Mouse (Mus musculus) small intestine, adult 2 months (tissue): ENCODE results near the gene Pkib. TPM values are rescaled to one million over a fixed set of nuclear protein-coding genes. Genes with fewer than 3 reads are reported as not detected.

ENCODE experiments used
- H3K27ac ChIP-seq: fragments of 200-500 bp; 2 replicates; pipeline ENCODE4 v1.5.1; 2012; ENCODE audit warnings: low read depth, low read length, control low read depth, inconsistent platforms; ENCODE audit not compliant: insufficient read depth
- H3K27me3 ChIP-seq: fragments of 200-500 bp; 2 replicates; pipeline ENCODE4 v1.6.1; 2012; ENCODE audit warnings: mild to moderate bottlenecking, moderate library complexity, low read length, inconsistent platforms; ENCODE audit not compliant: control insufficient read depth, insufficient read depth
- H3K36me3 ChIP-seq: fragments of 200-500 bp; 2 replicates; pipeline ENCODE4 v1.6.1; 2012; ENCODE audit warnings: mild to moderate bottlenecking, low read length, control low read depth, inconsistent platforms; ENCODE audit not compliant: control insufficient read depth, insufficient read depth
- H3K4me1 ChIP-seq: fragments of 200-500 bp; 2 replicates; pipeline ENCODE4 v1.6.1; 2012; ENCODE audit warnings: low read length, inconsistent platforms, mixed read lengths; ENCODE audit not compliant: control insufficient read depth, insufficient read depth, insufficient read length
- H3K4me3 ChIP-seq: fragments of 200-500 bp; 2 replicates; pipeline ENCODE4 v1.5.1; 2012; ENCODE audit warnings: low read depth, mild to moderate bottlenecking, control low read depth, inconsistent platforms, low read length, moderate library complexity
- CTCF ChIP-seq: fragments of 200-500 bp; IDR thresholded peaks from 2 replicates; pipeline ENCODE4 v1.5.1; 2012; ENCODE audit warnings: low read depth, mild to moderate bottlenecking, control low read depth, inconsistent platforms, low read length, moderate library complexity, mixed read lengths; ENCODE audit not compliant: insufficient replicate concordance, insufficient read length; ENCODE audit errors: extremely low read depth
- POLR2A ChIP-seq: fragments of 200-500 bp; IDR thresholded peaks from 2 replicates; pipeline ENCODE4 v1.6.1; 2012; ENCODE audit warnings: low read depth, mild to moderate bottlenecking, control low read depth, inconsistent platforms, low read length, moderate library complexity
- whole genome bisulfite sequencing: fragments of 180-500 bp; shearing (Covaris S2); methylation state at CpG from one replicate; pipeline ENCODE4 v1.1.7; 2018; 5-methylcytosine and 5-hydroxymethylcytosine counted together
- polyA plus RNA-seq: library from polyadenylated mRNA; depleted of rRNA; stranded (reverse); fragments of >200 nt; gene quantifications from 2 replicates; pipeline ENCODE4 v1.2.3, GENCODE M21; 2012; rRNA removed

Pkib gene
- 0.61 and 0.99 TPM in 2 replicates for polyA plus RNA-seq

DNA sequence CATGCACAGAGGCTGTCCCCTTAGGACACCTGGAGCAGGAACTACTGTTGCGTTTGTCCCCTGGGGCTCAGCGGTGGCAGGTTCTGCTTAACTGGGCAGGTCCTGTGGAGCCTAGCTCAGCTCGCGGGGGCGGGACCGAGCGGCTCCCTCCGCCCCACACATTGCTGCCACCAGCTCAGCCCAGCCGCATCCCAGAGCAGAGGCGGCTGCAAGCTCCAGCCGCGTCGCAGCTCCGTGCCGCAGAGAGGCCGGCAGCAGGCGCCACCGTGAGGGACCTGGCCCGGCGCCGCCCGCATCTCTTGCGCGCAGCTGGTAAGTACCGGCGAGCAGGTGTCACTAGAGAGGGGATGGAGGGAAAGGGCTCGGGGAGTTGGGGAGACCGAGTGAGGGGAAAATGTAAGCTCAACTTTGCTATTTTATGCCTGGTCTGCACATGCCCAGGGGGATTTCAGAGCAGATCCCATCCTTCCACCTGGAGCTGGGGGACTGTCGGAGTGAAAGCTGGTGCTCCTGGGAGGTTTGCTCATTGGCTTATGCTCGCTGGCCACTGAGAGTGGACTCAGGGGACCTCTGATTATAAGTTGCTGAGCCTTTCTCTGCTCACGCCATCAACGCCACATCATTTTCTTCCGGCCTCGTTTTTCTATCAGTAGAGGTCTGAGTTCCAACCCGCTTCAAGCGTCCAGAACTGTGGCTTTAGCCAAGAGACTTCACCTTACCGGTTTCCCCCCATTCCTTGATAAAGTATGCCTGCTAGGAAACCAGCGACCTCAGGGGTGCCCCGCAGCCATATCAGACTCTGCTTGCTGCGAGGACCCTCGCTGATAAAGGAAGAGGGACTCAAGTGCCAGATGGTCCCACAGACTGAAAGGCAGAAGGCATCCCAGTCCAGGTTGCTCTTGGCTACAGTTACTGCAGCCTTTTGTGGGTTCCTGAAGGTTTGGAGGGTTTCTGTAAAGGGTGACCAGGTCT lies at the start of gene Pkib:
Gene Pkib, plus strand, starts transcription at position 86 of the 972 bp plus-strand sequence.
- H3K27ac ChIP-seq, result no peak within 1 kb of the TSS

DNA sequence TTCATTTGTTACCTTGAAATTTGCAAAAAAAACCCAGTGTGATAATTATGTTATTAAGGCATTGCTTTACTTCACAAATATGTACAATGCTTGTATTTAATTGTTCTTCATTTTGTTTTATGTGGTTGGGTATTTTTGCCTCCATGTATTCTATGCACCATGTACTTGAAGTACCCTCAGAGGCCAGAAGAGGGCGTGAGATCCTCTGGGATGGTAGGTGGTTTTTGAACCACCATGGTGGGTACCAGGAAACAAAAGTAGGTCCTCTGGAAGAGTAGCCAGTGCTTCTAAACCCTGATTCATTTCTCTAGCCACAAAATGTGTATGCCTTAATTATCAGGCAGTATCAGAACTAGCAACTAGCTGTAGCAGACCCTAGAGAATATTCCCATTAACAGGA lies 47.9 kb upstream of the Pkib start:
- Histone ChIP-seq H3K27ac (no peak overlapping the region), H3K36me3 (no peaks in the 10 kb centered on the region), H3K27me3 (no peaks in the 10 kb centered on the region), H3K4me1 (no peaks in the 10 kb centered on the region), H3K4me3 (no peak overlapping the region)
- WGBS, result 33% methylated on average over 1 of the region's 1 CpGs
- TF ChIP-seq POLR2A, result no peak
- no peak for TF ChIP-seq CTCF

More for the DNA sequence above, at the start of gene Pkib:
- H3K36me3 ChIP-seq, result no peaks in the 10 kb centered on the region
- peaks cover 3% of the 10 kb centered on the region; the same call in 1 of the 2 replicates for H3K27me3 ChIP-seq
- peak within 1 kb of the TSS; percentile 58 for H3K4me3 ChIP-seq
- 4% methylated on average over 41 of the region's 41 CpGs for WGBS
- no peak; the same call in 1 of the 2 replicates for TF ChIP-seq POLR2A
- no peak for TF ChIP-seq CTCF
- no peaks in the 10 kb centered on the region for H3K4me1 ChIP-seq

GRCm38 (mm10) chr10:57594266-57594665 lies 37.5 kb upstream of the Pkib start:
- Histone ChIP-seq H3K27ac (no peak overlapping the region), H3K36me3 (no peaks in the 10 kb centered on the region), H3K4me3 (no peak overlapping the region), H3K4me1 (no peaks in the 10 kb centered on the region), H3K27me3 (no peaks in the 10 kb centered on the region)
- 74% methylated on average over 2 of the region's 2 CpGs for WGBS
- no peak for TF ChIP-seq CTCF
- TF ChIP-seq POLR2A, result no peak

- no peaks in the 10 kb centered on the region for H3K36me3 ChIP-seq
- TF ChIP-seq POLR2A (no peak), CTCF (no peak)
- 52% methylated on average over 2 of the region's 2 CpGs for WGBS
- H3K27ac ChIP-seq, result no peak overlapping the region
- no peak overlapping the region for H3K4me3 ChIP-seq
- H3K4me1 ChIP-seq, result no peaks in the 10 kb centered on the region
- H3K27me3 ChIP-seq, result no peaks in the 10 kb centered on the region
Observed at GRCm38 (mm10) chr10:57597172-57597571, 34.6 kb upstream of the Pkib start.

DNA sequence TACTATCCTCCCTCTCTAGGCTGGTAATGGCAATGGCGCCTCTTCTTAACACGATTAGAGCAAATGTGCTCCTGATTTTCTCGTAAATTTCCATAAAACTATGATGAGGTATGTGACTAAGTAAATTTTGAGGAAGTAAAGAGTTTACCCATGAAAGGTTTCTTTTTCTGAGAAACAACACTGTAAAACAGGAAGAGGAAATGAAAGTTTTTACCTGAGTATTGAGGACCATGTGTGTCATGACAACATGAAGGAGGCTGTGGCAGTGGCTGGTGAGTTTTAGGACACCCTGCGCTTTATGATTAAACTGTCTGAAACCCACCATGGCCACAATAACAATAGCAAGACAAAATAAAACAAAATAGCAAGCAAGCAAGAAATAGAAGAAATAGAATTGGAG lies 28.8 kb upstream of the Pkib start:
- WGBS, result 84% methylated on average over 4 of the region's 4 CpGs
- no peak overlapping the region; the same call in 1 of the 2 replicates for H3K27ac ChIP-seq
- no peak overlapping the region for H3K4me3 ChIP-seq
- TF ChIP-seq CTCF (no peak), POLR2A (no peak)
- no peaks in the 10 kb centered on the region for H3K4me1 ChIP-seq
- no peaks in the 10 kb centered on the region for H3K27me3 ChIP-seq
- H3K36me3 ChIP-seq, result no peaks in the 10 kb centered on the region

- H3K27me3 ChIP-seq, result no peaks in the 10 kb centered on the region
- H3K27ac ChIP-seq, result no peak overlapping the region
- H3K4me3 ChIP-seq, result no peak overlapping the region
- TF ChIP-seq CTCF, result no peak
- TF ChIP-seq POLR2A, result no peak
- WGBS, result 87% methylated on average over 10 of the region's 10 CpGs
- H3K4me1 ChIP-seq, result no peaks in the 10 kb centered on the region
- no peaks in the 10 kb centered on the region for H3K36me3 ChIP-seq
Observed at GRCm38 (mm10) chr10:57623311-57623710, 8.5 kb upstream of the Pkib start.

- no peaks in the 10 kb centered on the region for H3K4me1 ChIP-seq
- H3K27ac ChIP-seq, result no peak overlapping the region
- H3K4me3 ChIP-seq, result no peak overlapping the region
- H3K27me3 ChIP-seq, result peaks cover 3% of the 10 kb centered on the region; the same call in 1 of the 2 replicates
- no peaks in the 10 kb centered on the region for H3K36me3 ChIP-seq
- WGBS, result 74% methylated on average over 2 of the region's 2 CpGs
- TF ChIP-seq POLR2A, result no peak
- no peak for TF ChIP-seq CTCF
Observed at GRCm38 (mm10) chr10:57627773-57628172, 4.0 kb upstream of the Pkib start.

DNA sequence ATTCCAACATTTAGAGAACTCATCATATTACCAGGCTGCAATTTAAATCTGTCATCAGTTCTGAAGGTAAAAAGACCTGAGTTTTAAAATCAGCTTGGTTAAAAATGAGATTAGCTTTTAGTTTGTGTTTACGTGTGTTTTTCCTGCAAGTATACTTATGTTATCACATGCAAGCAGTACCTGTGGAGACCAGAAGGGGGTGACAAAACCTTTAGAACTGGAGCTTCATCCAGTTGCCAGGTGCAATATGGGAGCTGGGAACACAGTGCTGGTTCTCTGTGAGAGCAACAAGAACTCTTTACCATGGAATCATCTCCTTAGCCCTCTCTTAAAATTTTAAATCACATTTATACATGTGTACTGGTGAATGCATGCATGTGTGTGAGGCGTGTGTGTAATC lies 1.2 kb upstream of the Pkib start:
- TF ChIP-seq POLR2A (no peak), CTCF (no peak)
- Histone ChIP-seq H3K36me3 (no peaks in the 10 kb centered on the region), H3K27me3 (peaks cover 3% of the 10 kb centered on the region; the same call in 1 of the 2 replicates), H3K4me1 (no peaks in the 10 kb centered on the region), H3K27ac (no peak overlapping the region), H3K4me3 (no peak overlapping the region)
- 98% methylated on average over 2 of the region's 2 CpGs for WGBS
